Mouse (Mus musculus): Measurements from ENCODE around the gene R3hdm4. TPM values are rescaled to one million over a fixed set of nuclear protein-coding genes. Genes with fewer than 3 reads are reported as not detected.

R3hdm4 gene
- total and polyA plus RNA-seq, 3 experiments = 29.1 to 105 TPM; not detected in 1

DNA sequence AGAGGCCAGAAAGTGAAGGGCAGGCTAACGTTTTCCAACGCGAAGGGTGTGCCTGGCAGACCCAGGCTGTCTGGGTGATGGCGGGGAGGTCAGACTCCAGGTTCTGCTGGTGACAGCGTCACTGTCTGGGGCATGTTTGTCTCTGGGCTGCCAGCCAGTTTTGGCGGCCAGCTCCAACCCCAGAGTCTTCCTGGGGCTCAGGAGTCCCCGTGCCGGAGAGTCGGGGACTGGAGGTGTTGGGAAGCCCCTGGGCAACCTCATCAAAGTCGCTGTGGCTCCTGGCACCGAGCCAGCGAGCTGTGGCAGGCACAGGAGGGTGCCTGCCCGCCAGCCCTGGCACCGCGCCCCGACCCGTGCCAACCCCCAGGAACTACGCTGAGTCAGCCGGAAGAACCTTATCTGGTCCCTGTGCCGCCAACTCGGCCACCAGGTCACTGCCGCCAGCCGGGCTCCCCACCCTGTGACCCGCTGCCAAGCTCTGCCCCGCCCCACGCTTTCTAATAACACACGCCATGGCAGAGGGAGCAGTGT is 16.0 kb upstream of the R3hdm4 start:
- H3K36me3 ChIP-seq (ENCODE audit: control insufficient read depth in 1 of 2, insufficient read depth in 2 of 2, low read length in 2 of 2) = no peaks in the 10 kb centered on the region; a peak in 1 of 4 replicates
- peak; percentile 51; the same call in 1 of the 2 replicates for TF ChIP-seq BHLHE40 (IDR thresholded peaks at IDR 0.05; ENCODE audit: borderline replicate concordance, low read depth, low read length)
- 0 out of 2 replicates have a peak, but pooled peaks have one; percentile 5 for TF ChIP-seq ETS1 (IDR thresholded peaks at IDR 0.05; ENCODE audit: low read depth, low read length)
- no peak for TF ChIP-seq ZMIZ1 (IDR thresholded peaks at IDR 0.05; ENCODE audit: low read depth, low read length)
- H3K4me1 ChIP-seq (ENCODE audit: control insufficient read depth in 1 of 2, insufficient read depth in 2 of 2, low read length in 2 of 2) = 0 out of 4 replicates have a peak, but pooled peaks cover 0 to 4% of the 10 kb centered on the region in 2 experiments
- no peaks in the 10 kb centered on the region for H3K79me2 ChIP-seq (ENCODE audit: control insufficient read depth, insufficient read depth, low read length, poor library complexity)
- no peak overlapping the region for H3K27ac ChIP-seq (ENCODE audit: control insufficient read depth, low read depth, low read length)
- DNase-seq (ENCODE audit: low read depth, low spot score) = no peak
- no peak overlapping the region for H3K9ac ChIP-seq (ENCODE audit: control insufficient read depth, low read depth, low read length, poor library complexity, severe bottlenecking)
- H3K9me3 ChIP-seq (replicated peaks; ENCODE audit: insufficient read depth, low read length) = no peaks in the 10 kb centered on the region
- no peak overlapping the region for H3K4me3 ChIP-seq (ENCODE audit: control insufficient read depth in 1 of 2, insufficient read depth in 1 of 2, low read depth in 2 of 2, low read length in 2 of 2)
- no peaks in the 10 kb centered on the region for H3K27me3 ChIP-seq (ENCODE audit: control insufficient read depth in 1 of 2, insufficient read depth in 2 of 2, low read length in 2 of 2)

DNA sequence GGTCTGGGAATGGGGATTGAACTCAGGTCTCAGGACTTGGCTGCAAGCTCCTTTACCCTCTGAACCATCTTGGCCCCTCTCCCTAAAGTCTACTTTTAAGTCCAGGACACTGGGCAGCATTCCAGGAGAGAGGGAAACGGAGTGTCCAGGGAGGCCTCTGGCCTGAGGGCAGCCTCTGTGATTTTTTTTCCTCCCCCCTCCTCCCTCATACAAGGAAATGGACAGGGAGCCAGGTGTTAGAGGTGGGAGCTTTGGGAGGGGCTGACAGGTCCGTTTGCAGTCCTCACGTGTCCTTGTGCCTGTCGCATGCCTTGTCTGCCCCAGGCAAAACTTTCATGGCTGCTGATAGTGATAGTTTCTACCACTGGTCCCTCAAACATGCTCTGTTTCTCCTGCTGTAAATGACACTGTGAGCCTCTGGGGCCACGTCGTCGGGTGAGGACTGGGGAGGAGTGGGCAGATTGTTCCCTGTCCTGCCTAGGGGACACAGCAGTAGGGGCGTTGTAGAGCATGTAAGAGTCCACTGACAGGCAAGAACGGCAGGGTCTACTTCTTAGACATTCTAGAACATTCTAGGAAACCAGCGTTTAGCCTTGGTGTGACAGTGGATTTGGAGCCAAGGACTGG is 15.4 kb upstream of the R3hdm4 start:
- Histone ChIP-seq H3K9ac (ENCODE audit: control insufficient read depth, low read depth, low read length, poor library complexity, severe bottlenecking) (no peak overlapping the region), H3K4me3 (ENCODE audit: control insufficient read depth in 1 of 2, insufficient read depth in 1 of 2, low read depth in 2 of 2, low read length in 2 of 2) (no peak overlapping the region)

DNA sequence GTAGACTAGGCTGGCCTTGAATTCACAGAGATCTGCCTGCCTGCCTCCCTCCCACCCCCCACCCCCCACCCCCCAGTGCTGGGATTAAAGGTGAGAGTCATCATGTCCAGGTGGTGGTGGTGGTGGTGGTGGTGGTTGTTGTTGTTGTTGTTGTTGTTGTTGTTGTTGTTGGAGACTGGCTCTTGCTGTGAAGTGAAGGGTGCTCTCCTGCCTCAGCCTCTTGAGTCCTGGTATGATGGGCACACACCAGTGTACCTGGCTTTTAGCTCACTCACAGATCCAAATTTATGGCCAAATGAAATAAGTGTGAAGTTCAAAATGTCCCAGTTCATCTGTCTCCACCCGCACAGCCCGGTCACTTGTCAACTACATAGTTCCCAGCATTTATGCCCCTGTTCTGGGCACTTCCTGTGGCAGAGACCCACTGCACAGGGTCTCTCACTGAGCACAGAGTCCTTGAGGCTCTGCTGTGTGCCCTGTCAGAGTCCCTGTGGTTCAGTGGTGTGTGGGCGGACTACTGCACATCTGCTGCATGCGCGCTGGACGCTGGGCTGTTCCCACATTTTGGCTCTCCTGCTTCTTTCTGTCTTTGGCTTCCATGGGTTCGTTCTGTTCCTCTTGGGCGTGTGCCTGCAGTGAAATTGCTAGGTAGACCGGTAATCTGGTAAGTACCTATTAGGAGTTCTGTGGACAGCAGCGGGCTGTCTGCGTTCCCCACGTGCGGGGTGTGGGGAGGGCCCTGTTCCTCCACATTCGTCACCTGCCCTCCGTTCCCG is 14.0 kb upstream of the R3hdm4 start:
- Histone ChIP-seq H3K9me3 (replicated peaks; ENCODE audit: insufficient read depth, low read length) (no peaks in the 10 kb centered on the region), H3K4me1 (ENCODE audit: control insufficient read depth in 1 of 2, insufficient read depth in 2 of 2, low read length in 2 of 2) (no peaks in the 10 kb centered on the region), H3K79me2 (ENCODE audit: control insufficient read depth, insufficient read depth, low read length, poor library complexity) (no peaks in the 10 kb centered on the region), H3K4me3 (ENCODE audit: control insufficient read depth in 1 of 2, insufficient read depth in 1 of 2, low read depth in 2 of 2, low read length in 2 of 2) (no peak overlapping the region), H3K27me3 (ENCODE audit: control insufficient read depth in 1 of 2, insufficient read depth in 2 of 2, low read length in 2 of 2) (no peaks in the 10 kb centered on the region), H3K9ac (ENCODE audit: control insufficient read depth, low read depth, low read length, poor library complexity, severe bottlenecking) (no peak overlapping the region), H3K36me3 (ENCODE audit: control insufficient read depth in 1 of 2, insufficient read depth in 2 of 2, low read length in 2 of 2) (no peaks in the 10 kb centered on the region), H3K27ac (ENCODE audit: control insufficient read depth, low read depth, low read length) (no peak overlapping the region)
- no peak for DNase-seq (ENCODE audit: low read depth, low spot score)
- no peak for TF ChIP-seq MEF2A (IDR thresholded peaks at IDR 0.05; ENCODE audit: extremely low read depth, insufficient replicate concordance, low read depth, low read length, poor library complexity, severe bottlenecking)
- TF ChIP-seq RCOR1 (IDR thresholded peaks at IDR 0.05; ENCODE audit: low read depth, low read length) = no peak
- TF ChIP-seq KAT2A (conservative IDR thresholded peaks at IDR 0.05; ENCODE audit: low read depth, low read length) = no peak
- TF ChIP-seq MAX (IDR thresholded peaks at IDR 0.05; ENCODE audit: low read length) = no peak
- no peak for TF ChIP-seq E2F4 (IDR thresholded peaks at IDR 0.05; ENCODE audit: borderline replicate concordance, low read depth, low read length)
- no peak for TF ChIP-seq SMC3 (IDR thresholded peaks at IDR 0.05; ENCODE audit: low read depth, low read length)
- no peak for TF ChIP-seq HCFC1 (IDR thresholded peaks at IDR 0.05; ENCODE audit: low read depth, low read length)
- no peak for TF ChIP-seq CTCF (IDR thresholded peaks at IDR 0.05 in 2 of 3, conservative IDR thresholded peaks at IDR 0.05 in 1 of 3; ENCODE audit: control insufficient read depth in 1 of 3, insufficient read depth in 1 of 3, low read depth in 2 of 3, low read length in 3 of 3, poor library complexity in 1 of 3, severe bottlenecking in 1 of 3)
- no peak for TF ChIP-seq MAZ (IDR thresholded peaks at IDR 0.05; ENCODE audit: low read depth, low read length)
- no peak for TF ChIP-seq BHLHE40 (IDR thresholded peaks at IDR 0.05; ENCODE audit: borderline replicate concordance, low read depth, low read length)
- no peak for TF ChIP-seq TAL1 (IDR thresholded peaks at IDR 0.05; ENCODE audit: low read length)
- no peak for TF ChIP-seq GATA1 (IDR thresholded peaks at IDR 0.05; ENCODE audit: low read depth, low read length)
- TF ChIP-seq EP300 (IDR thresholded peaks at IDR 0.05; ENCODE audit: low read depth in 1 of 2, low read length in 2 of 2) = no peak
- TF ChIP-seq ZNF384 (IDR thresholded peaks at IDR 0.05; ENCODE audit: low read depth, low read length) = no peak

More for the DNA sequence above, 15.4 kb upstream of the R3hdm4 start:
- no peaks in the 10 kb centered on the region; a peak in 1 of 4 replicates for H3K36me3 ChIP-seq (ENCODE audit: control insufficient read depth in 1 of 2, insufficient read depth in 2 of 2, low read length in 2 of 2)
- no peak overlapping the region for H3K27ac ChIP-seq (ENCODE audit: control insufficient read depth, low read depth, low read length)
- 0 out of 4 replicates have a peak, but pooled peaks cover 0 to 4% of the 10 kb centered on the region in 2 experiments for H3K4me1 ChIP-seq (ENCODE audit: control insufficient read depth in 1 of 2, insufficient read depth in 2 of 2, low read length in 2 of 2)
- TF ChIP-seq TBP (IDR thresholded peaks at IDR 0.05; ENCODE audit: low read depth, low read length) = no peak
- TF ChIP-seq RAD21 (IDR thresholded peaks at IDR 0.05; ENCODE audit: low read depth, low read length) = no peak
- no peak for TF ChIP-seq ZC3H11A (IDR thresholded peaks at IDR 0.05; ENCODE audit: low read depth, low read length)
- no peak for TF ChIP-seq TCF12 (IDR thresholded peaks at IDR 0.05; ENCODE audit: low read depth, low read length)
- no peak for TF ChIP-seq POLR2AphosphoS2 (IDR thresholded peaks at IDR 0.05; ENCODE audit: low read length)
- no peak for TF ChIP-seq ZNF384 (IDR thresholded peaks at IDR 0.05; ENCODE audit: low read depth, low read length)
- no peak for TF ChIP-seq RCOR1 (IDR thresholded peaks at IDR 0.05; ENCODE audit: low read depth, low read length)
- no peak for TF ChIP-seq CTCF (IDR thresholded peaks at IDR 0.05 in 2 of 3, conservative IDR thresholded peaks at IDR 0.05 in 1 of 3; ENCODE audit: control insufficient read depth in 1 of 3, insufficient read depth in 1 of 3, low read depth in 2 of 3, low read length in 3 of 3, poor library complexity in 1 of 3, severe bottlenecking in 1 of 3)
- no peak for TF ChIP-seq GATA1 (IDR thresholded peaks at IDR 0.05; ENCODE audit: low read depth, low read length)
- no peak for TF ChIP-seq MEF2A (IDR thresholded peaks at IDR 0.05; ENCODE audit: extremely low read depth, insufficient replicate concordance, low read depth, low read length, poor library complexity, severe bottlenecking)
- no peak for TF ChIP-seq NRF1 (IDR thresholded peaks at IDR 0.05; ENCODE audit: insufficient read depth, low read depth, low read length, poor library complexity, severe bottlenecking)
- TF ChIP-seq CHD2 (IDR thresholded peaks at IDR 0.05; ENCODE audit: low read length) = no peak
- TF ChIP-seq USF2 (IDR thresholded peaks at IDR 0.05; ENCODE audit: borderline replicate concordance in 1 of 2, insufficient read depth in 1 of 2, low read depth in 1 of 2, low read length in 2 of 2) = no peak
- TF ChIP-seq MAX (IDR thresholded peaks at IDR 0.05; ENCODE audit: low read length) = no peak
- TF ChIP-seq POLR2A (IDR thresholded peaks at IDR 0.05; ENCODE audit: control insufficient read depth in 1 of 2, insufficient read depth in 1 of 2, low read depth in 1 of 2, low read length in 2 of 2, poor library complexity in 1 of 2) = no peak
- TF ChIP-seq ELF1 (IDR thresholded peaks at IDR 0.05; ENCODE audit: low read depth, low read length) = no peak
- no peaks in the 10 kb centered on the region for H3K79me2 ChIP-seq (ENCODE audit: control insufficient read depth, insufficient read depth, low read length, poor library complexity)
- H3K9me3 ChIP-seq (replicated peaks; ENCODE audit: insufficient read depth, low read length) = no peaks in the 10 kb centered on the region
- H3K27me3 ChIP-seq (ENCODE audit: control insufficient read depth in 1 of 2, insufficient read depth in 2 of 2, low read length in 2 of 2) = no peaks in the 10 kb centered on the region
- DNase-seq (ENCODE audit: low read depth, low spot score) = no peak

Measured in MEL (cell line).